Mouse (Mus musculus) embryonic fibroblast, embryonic 13.5 days (primary cell): ENCODE data around the gene Smchd1.

Source experiments
- CTCF ChIP-seq: IDR thresholded peaks from 2 replicates; pipeline ENCODE4 v1.5.1; 2011; ENCODE audit warnings: mild to moderate bottlenecking, control low read depth, low read length, moderate library complexity, borderline replicate concordance; ENCODE audit not compliant: insufficient read depth
- POLR2A ChIP-seq: IDR thresholded peaks from 2 replicates; pipeline ENCODE4 v1.6.1; 2011; ENCODE audit warnings: low read depth, mild to moderate bottlenecking, control low read depth, low read length, moderate library complexity

- TF ChIP-seq CTCF (no peak), POLR2A (no peak)
Measured at GRCm38 (mm10) chr17:71332298-71332697, 142.8 kb downstream of the Smchd1 start.
